Mouse (Mus musculus) G1E (cell line): ENCODE measurements at regions not wholly inside any gene's neighbourhood (a gene's known extent, or its start where the extent isn't known, plus 50 kb on each side); places are given as distances from the start of the nearest gene placed in this dataset.

ENCODE experiments used
- CTCF ChIP-seq: IDR thresholded peaks from 2 replicates; pipeline ENCODE4 v1.5.1; 2012; ENCODE audit warnings: low read depth, low read length, inconsistent platforms, mixed read lengths
- GATA1 ChIP-seq: IDR thresholded peaks from 2 replicates; pipeline ENCODE4 v1.6.1; 2012; ENCODE audit warnings: borderline replicate concordance, low read length, inconsistent platforms, mixed read lengths
- GATA2 ChIP-seq: IDR thresholded peaks from 2 replicates; pipeline ENCODE4 v1.6.1; 2012; ENCODE audit warnings: low read depth, low read length, inconsistent platforms, borderline replicate concordance
- POLR2AphosphoS5 ChIP-seq: IDR thresholded peaks from 2 replicates; pipeline ENCODE4 v1.6.1; 2012; ENCODE audit warnings: low read depth, low read length, inconsistent platforms; ENCODE audit not compliant: insufficient replicate concordance
- TAL1 ChIP-seq: conservative IDR thresholded peaks from 2 replicates; pipeline ENCODE4 v1.6.1; 2012; ENCODE audit warnings: low read depth, low read length, inconsistent platforms, mixed read lengths

DNA sequence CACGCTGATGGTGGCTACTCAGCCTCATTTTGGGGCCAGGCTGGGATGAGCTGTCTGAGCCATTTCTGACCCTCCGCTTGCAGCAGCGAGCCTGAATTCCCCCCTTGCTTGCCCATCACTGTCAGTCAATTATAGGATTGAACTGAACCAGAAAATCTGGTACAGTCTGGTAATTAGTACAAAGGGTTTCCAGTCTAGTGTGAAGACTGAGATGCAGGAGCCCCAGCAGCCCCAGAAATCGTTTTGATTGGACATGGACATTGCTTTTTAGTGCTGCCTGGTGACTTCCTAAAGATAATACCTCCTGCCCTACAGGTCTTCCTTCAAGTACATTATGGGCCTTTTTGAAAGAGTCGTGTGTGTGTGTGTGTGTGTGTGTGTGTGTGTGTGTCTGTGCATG, 88.5 kb upstream of the Sox2 start:
- TF ChIP-seq TAL1 (no peak), CTCF (no peak), POLR2AphosphoS5 (no peak), GATA1 (no peak), GATA2 (no peak)
